Mouse (Mus musculus) hindlimb bud, embryonic 11.5 days (tissue): Measurements from ENCODE around the gene Hist1h1t.
"Not testable (repeated sequence)": the region's sequence is repeated elsewhere in the genome, so short reads cannot be mapped to it uniquely, and the experiment has no call there.

Source experiments
- DNase-seq: peaks from one replicate; pipeline ENCODE4 v3.0.0-alpha.2; 2012; ENCODE audit warnings: low read depth, low spot score; ENCODE audit errors: extremely low spot score

The Hist1h1t gene

DNA sequence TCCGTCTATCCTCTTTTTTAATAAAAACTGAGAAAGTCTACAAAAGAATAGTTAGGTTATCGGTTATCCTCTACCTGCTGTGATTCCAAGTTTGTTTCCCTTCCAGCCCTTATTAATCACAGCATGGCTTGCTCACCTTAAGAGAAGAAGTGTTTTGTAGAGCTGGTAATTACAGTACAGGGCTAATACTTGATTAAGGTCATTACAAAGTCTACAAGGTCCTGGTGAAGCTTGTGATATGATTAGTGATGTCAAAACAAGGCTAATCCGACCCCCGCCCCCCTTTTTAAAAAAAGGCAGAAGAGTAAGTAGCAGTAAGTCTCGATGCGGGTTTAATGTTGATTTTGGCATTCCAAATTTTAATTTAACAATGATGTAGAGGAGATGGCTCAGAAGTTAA is 3.4 kb downstream of the Hist1h1t start:
- no peak for DNase-seq

DNA sequence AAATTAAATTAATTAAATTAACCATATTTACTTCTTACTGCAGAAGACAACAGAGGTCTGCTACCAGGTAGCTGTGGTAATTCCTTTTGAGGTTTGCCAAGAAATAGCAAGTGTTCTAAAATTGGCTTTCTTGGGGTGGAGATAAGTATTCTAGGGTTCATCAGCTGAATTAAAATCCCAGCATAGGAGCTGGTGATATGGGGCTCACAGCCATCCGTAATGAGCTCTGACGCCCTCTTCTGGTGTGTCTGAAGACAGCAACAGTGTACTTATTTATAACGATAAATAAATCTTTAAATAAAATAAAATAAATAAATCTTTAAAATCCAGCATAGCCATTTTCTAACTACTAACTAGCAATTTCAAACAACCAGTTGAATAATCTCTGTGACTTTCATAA is 4.2 kb downstream of the Hist1h1t start:
- DNase-seq = no peak

DNA sequence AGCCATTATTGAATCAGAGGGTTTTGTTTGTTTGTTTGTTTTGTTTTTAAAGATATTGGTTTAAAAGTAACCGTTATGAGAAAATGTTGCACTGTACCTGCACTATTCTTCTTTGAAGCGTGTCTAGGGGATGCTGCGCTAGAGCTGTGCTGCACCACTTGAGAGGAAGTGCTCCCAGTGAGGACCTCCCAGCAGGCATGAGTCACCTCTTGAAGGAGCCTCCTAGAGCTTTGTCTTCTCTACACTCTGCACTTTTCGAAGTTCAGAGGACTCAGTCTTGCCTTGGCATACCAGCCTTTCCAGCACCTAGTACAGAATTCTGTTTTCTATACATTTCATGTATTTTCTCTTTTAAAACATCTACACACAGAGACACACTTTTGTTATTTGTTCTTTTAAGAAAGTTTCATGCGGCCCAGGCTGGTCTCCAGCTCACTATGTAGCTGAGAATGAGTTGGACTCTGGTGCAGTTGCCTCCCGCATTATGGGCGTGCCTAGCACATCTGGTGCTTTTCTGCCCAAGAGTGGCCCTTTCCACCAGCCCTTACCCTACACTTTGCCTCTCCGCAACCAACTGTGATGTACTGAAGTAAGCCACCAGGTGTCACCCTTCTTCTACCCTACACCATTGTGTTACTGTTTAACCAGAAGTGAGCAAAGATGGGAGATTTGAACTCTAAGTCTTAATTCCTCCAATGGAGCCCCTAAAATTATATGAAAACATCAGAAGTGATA is 5.3 kb downstream of the Hist1h1t start:
- peak; percentile 83 for DNase-seq

DNA sequence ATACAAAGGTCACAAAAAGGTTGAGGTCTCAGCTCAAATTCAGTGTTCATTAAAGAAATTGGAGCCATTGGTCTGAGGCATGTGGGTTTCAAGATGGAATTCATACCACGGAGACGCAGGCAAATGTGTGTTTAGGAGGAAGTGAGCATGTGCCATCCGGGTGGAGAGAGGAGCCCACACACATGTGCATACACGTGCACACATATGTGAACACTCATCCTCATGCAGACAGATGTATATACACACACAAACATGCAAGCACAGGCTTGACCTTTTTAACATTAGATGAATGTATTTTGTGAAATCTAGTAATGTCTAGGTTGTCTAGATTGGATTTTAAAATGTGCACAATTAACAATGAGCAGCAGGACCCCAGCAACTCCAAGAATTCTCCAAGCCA is 6.6 kb downstream of the Hist1h1t start:
- no peak for DNase-seq

DNA sequence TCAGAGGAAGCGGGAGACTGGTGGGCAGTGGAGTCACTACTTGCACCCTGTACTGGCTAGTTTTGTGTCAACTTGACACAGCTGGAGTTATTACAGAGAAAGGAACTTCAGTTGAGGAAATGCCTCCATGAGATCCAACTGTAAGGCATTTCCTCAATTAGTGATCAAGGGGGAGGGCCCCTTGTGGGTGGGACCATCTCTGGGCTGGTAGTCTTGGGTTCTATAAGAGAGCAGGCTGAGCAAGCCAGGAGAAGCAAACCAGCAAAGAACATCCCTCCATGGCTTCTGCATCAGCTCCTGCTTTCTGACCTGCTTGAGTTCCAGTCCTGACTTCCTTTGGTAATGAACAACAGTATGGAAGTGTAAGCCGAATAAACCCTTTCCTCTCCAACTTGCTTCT is 7.2 kb downstream of the Hist1h1t start:
- DNase-seq = not testable (repeated sequence)

DNA sequence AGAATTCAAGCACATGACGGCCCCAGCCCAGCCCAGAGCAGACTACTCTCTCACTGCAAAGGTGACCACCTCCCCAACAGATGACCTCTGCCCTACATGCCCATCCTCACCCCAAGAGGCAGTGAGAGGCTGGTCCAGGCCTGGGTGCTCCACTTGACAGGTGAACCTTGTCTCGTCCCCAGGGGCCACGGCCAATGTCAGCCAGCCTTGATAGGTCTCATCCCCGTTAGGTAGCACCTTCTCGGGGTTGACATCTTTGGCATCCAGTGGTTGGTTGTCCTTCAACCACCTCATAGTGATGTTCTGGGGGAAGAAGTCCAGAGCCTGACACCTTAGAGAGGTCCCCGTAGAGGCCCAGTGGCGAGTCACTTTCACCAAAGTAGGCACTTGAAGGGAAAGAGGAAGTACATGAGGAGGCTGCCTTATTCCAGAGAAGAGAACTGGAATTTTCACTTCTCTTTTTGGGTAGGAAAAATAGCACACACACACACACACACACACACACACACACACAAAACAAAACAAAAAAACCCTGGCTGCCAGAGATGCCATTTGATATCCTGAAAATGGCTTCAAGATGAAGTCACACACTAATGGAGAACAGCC is 10.2 kb downstream of the Hist1h1t start:
- no peak for DNase-seq

DNA sequence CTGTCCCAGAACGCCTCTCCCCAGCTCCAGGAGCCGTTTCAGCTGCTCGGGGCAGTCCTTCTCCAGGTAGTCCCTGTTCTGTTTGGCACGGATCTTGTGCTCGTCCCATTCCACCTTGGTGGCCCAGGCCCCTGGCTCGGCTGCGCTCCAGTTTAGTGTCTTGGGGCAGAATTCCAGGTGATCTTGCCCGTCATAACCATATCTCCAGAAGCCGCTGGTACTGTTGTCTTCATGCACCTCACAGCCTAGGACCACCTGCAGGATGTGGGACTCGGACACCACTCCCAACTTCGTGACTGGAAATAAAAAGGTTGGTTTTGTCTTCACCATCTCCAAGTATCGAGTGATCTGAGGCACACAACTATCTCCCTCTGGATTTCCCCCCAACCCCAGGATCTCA is 11.2 kb downstream of the Hist1h1t start:
- no peak for DNase-seq

DNA sequence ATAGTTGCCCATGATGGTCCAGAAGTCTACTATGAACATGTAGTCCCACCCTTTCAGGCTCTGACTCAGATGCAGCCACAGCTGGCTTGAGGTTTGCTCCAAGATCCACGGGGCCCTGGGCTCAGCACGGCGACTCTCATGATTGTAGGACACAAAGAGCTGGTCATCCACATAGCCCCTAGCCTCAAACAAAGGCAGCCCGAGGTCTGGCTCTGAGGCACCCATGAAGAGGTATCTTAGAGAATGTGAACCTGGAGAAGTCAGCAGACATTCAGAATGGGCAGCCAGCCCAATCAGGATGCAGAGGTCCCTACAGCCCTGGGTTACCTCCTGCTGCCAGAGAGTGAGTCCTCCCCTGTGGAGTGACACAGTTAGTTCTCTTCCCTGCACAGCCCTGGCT is 12.4 kb downstream of the Hist1h1t start:
- DNase-seq = no peak

DNA sequence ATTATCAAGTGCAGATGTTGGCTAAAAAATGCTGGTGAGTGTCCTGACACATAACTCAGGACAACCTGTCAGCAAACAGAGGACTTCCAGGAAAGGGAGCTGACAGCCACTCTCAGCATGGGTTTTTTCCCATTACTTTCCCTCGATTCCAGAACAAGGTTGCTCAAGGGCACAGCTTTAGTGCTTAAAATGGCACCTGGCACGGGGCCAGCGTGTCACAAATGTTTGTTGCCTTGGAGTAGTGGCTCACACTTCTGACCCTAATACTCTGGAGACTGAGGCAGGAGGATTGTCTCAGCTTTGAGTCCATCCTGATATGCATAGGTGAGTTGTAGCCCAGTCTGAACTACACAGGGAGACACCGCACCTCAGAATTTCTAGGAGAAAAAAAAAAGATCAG is 13.0 kb downstream of the Hist1h1t start:
- no peak for DNase-seq

DNA sequence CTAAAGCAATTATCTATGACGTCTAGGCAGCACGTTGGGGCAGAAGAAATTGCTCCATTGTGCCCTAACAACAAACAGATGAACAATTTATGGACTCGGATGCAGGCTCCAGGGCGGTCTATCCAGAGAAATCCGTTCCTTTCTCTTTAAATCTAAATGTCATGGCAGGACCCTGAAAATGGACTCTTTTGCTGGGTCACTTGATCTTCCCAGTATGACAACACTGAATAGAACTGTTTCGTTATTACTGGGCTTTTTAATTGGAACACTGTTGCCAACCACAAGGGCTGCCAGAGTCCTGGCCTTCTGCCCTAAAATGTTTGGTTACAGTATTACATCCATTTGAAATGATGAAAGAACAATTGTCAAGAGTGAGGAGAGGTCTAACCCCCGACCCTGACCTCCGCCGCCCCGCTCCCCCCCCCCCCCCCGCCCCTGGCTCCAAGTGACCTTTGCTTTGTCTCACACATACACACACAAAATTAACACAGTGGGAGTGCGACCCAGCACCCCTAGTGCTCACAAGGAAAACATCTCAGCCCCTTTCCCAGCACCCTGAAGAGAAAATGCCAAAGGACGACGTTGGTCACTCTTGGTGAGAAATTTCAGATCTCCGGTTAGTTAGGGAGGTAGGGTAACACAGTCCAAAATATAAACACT is 14.2 kb downstream of the Hist1h1t start:
- no peak for DNase-seq

DNA sequence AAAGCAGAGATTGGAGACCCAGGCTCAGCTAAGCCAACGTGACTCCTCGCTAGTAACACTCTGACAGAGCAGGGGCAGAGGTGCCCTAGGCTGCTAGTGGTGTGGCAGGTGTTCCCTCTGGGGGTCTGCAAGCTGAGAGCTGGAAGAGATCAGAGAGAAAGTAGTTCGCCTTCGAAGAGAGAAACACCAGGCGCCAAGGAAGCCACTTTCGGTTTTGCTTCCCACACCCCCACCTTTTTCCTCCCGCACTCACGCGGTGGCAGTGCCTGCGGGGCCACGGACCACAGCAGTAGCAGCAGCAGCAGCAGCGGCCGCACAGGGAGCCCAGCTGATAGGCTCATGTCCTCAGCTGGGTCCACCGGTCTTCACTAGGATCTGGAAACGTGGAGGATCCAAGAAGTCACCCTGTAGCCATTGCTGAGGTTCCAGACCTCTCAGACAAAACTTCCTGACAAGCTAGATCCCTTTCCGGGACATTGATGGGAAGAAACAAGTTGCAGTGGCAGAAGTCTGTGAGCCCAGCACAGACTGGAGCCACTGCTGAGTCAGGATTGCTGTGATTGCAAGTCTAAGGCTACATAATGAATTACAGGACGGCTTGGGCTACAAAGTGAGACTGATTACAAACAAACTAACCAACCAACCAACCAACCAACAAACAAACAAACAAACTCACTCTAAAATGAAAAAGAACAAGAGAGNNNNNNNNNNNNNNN is 14.9 kb downstream of the Hist1h1t start, which contains the start of gene Hfe:
TSS of gene Hfe (minus strand) at position 481 of the 716 bp plus-strand sequence.
- no peak for DNase-seq

DNA sequence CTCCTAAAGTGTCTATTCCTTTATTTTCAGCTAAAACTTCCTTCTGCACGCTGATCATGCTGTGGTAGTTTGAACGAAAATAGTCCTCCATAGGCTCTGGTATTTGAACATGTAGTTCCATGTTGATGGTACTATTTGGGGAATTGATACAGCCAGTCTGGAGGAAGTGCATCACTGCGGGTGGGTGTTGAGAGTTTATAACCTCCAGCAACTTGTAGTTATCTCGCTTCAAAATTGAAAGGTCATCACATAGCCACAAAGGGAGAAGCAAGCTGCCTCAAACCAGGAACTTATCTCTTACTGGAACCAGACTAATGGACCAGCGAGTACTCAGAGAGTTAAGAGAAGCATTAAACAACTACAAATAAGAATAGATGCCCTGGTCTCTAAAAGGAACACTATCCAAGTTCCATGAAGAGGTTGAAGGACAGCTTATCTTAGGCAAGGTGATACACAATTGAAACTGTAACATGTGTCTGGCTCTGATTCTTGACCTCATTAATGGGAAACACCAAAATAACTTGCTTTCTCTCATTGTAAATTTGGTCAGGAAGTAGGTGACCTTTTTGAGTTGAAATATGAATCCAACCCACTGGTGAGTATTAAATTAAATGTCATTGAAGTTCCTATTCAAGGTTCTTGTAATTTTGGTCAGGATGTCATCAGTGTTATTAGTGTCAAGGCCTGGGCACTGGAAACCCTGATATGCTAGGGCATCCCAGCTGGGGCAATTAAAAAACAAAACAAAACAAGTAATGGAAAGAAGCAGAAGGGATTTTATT is 20.8 kb downstream of the Hist1h1t start:
- DNase-seq = no peak

DNA sequence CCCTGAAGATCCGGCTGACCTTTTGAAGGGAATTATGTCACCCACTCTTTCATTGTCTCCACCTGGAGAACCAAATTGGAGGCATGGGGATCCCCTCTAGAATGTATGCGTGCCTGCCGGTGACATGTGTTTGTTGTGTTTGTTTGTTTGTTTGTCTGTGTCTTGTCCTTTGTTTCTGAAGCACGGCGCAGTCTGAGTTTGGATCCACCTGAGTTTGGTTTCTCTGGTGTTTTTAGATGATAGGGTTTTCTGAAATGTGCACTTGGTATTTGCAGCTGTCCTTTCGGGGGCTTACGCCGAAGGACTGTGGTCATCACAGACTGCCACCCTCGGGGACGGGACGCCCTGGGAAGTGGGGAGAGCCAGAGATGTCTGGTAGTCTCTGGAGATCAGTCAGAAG is 21.6 kb downstream of the Hist1h1t start:
- no peak for DNase-seq

DNA sequence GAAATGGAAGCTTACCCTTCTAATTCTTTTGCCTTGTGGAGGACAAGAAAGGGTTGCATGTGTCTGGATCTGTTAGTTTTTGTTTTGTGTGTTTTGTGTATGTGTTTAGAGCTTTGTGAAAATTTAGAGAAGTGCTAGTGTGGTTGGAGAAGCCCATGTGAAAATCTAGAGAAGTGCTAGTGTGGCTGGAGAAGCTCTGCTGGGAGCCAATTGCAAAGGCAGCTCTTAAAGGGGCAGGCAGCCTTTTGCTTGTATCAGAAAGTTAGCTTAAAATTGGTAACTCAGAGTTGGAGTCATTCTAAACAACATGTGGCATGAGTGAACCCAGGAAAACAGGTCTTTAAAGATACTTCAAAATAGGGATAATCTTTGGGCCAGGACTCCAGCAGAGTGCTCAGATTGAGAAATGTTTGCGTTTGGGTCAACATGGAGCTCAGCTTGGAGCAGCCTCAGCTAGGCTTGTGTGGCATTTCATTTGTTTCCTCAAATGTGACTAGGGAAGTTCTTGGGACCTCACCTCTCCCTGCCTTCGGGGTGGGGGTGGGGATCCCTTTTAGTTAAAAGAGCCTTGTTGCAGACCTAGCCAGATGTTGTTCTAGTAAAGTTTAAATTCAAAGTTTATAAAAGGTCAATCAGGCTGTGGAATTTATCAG is 22.1 kb downstream of the Hist1h1t start:
- not testable (repeated sequence) for DNase-seq

DNA sequence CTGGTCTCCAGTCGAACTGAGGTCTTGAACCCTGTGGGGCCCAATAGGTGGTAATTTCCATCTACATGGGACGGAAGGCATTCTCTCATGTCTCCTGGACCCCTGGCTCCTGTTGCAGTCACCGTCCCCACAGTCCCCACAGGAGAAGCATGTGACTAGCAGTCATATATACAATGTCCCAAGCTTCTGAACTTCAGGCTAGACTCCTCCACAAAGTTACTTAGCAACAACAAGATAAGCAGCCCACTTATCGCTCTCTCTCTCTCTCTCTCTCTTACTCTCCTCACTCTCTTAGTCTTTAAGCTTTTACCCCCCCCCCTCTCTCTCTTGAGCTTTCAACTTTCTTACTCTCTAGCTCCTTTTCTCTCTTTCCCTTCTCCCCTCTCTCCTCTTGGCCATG is 28.6 kb downstream of the Hist1h1t start:
- DNase-seq = no peak

DNA sequence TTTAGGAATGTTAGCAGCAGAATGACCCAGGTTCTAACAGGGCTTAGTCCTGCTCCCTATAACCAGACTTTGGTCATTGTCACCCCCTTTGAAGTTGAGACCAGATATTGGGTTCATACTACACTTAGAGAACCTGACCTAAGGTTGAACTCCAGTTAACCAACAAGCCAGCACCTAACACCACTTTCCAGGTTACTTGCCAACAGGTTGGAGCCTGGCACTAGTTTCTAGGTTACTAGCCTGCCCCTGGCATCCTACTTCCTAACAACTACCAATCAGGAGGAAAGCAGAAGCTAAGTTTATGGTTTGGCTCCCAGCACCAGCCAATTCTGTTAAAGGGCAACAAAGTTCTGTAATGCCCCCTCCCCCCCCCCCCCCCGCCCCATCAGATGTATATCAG is 29.6 kb downstream of the Hist1h1t start:
- DNase-seq = no peak

DNA sequence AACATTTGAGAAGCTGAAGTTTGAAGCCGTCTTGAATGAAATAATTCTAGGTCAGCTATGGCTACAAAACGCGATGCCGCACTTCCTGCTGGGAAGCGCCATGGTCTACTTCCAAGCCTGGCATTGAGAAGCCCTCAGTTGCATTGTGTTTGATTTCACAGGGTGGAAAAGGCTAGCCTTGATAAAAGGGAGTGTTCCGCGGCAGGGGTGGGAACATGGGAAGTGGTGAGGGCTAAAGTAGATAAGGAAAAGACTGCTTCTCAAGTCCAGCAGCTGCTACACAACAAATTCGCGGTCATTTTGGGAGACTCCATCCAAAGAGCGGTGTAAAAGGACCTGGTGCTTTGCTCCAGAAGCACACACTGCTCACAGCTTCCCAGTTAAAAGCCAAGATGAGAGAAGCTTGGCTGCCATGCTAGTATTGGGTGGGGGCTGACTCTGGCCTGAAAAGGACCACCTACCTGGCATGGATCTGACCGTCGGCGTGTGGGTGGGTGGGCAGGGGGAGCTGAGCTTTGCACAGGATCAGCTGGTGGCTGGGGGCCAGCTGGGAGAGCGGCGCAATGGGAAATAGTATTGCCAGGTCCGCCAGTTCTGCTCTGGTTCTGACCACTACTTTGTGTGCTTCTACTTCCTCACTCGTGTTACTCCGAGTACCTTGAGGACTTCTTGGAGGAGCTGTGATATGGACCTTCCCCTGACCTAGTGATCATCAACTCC is 33.0 kb downstream of the Hist1h1t start:
- no peak for DNase-seq

DNA sequence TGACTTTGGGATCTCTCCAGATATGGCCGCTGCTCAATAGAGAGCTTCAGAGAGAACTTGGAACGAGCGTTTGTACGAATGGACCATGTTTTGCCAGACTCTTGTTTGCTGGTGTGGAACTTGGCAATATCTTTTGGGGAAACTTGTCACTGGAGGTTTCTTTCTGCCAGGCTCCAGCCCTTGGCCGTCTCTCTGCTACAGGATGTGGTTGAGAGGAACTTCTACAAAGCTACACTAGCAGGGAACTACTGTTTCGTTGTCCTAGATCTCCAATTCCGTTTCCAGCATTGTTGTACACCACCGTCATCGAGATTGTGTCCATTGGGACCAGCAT is 33.5 kb downstream of the Hist1h1t start:
- DNase-seq = no peak

DNA sequence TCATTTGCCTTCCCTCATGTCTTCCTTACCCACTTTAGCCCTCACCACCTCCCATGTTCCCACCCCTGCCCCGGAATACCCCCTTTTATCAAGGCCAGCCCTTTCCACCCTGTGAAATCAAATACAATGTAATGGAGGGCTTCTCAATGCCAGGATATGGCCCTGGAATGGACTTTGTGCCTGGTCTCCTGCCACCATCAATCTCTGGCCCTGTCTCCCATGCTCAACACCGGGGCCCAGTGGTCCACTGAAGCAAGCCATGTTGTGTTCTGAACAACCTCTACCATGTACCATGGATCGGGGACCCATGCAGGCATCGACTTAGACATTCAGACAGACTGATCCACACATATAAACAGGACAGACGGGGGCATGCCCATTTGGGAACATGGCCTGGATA is 34.1 kb downstream of the Hist1h1t start:
- no peak for DNase-seq

DNA sequence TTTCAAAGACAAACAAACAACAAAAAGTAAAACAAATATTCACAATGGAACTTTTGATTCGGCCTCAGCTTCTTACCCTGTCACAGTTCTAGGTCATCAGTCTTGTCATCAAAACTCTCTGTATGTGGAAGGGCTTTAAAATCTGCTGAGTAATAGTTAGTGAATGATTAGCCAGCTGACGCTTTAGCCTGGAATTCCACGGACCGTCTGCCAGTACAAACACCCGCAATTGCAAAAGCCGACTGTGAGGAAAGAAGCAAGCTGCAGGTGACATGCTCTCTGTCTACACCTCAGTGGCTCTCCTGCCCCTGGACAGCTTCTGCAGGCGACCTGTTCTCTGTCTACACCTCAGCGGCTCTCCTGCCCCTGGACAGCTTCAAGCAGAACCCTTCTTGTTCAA is 34.9 kb downstream of the Hist1h1t start:
- no peak for DNase-seq
